Mouse (Mus musculus) midbrain, embryonic 14.5 days (tissue): ENCODE measurements around the gene Srsf2. TPM values are rescaled to one million over a fixed set of nuclear protein-coding genes. Genes with fewer than 3 reads are reported as not detected.

Source experiments
- ATAC-seq: fragments of 200-750 bp; cut with Nextera tagmentation; 2 replicates; pipeline ENCODE4 v1.8.0; 2017; ENCODE audit warnings: moderate number of reproducible peaks, moderate library complexity; ENCODE audit not compliant: low FRiP score, low TSS enrichment
- DNase-seq: peaks from one replicate; pipeline ENCODE4 v3.0.0-alpha.2; 2015
- H3K27ac ChIP-seq: fragments of 300-500 bp; sonication (generic); replicated peaks from 2 replicates; pipeline ENCODE4 v1.5.1; 2014; ENCODE audit warnings: mild to moderate bottlenecking, low read depth, low read length, moderate library complexity
- H3K27me3 ChIP-seq: fragments of 300-500 bp; sonication (generic); 2 replicates; pipeline ENCODE4 v1.6.1; 2014; ENCODE audit warnings: low read length, control low read depth, mixed read lengths; ENCODE audit not compliant: control insufficient read depth, insufficient read depth
- H3K36me3 ChIP-seq: fragments of 300-500 bp; sonication (generic); 2 replicates; pipeline ENCODE4 v1.6.1; 2014; ENCODE audit warnings: low read length, control low read depth; ENCODE audit not compliant: control insufficient read depth, insufficient read depth
- H3K4me1 ChIP-seq: fragments of 300-500 bp; sonication (generic); 2 replicates; pipeline ENCODE4 v1.6.1; 2014; ENCODE audit warnings: mild to moderate bottlenecking, antibody characterized with exemption, low read length, control low read depth; ENCODE audit not compliant: control insufficient read depth, insufficient read depth
- H3K4me2 ChIP-seq: fragments of 300-500 bp; sonication (generic); 2 replicates; pipeline ENCODE4 v1.6.1; 2014; ENCODE audit warnings: mild to moderate bottlenecking, low read length, moderate library complexity
- H3K4me3 ChIP-seq: fragments of 300-500 bp; sonication (generic); replicated peaks from 2 replicates; pipeline ENCODE4 v1.5.1; 2014; ENCODE audit warnings: low read depth, low read length
- H3K9ac ChIP-seq: fragments of 300-500 bp; sonication (generic); replicated peaks from 2 replicates; pipeline ENCODE4 v1.6.1; 2014; ENCODE audit warnings: mild to moderate bottlenecking, low read length, moderate library complexity
- H3K9me3 ChIP-seq: fragments of 300-500 bp; sonication (generic); 2 replicates; pipeline ENCODE4 v1.6.1; 2016; ENCODE audit warnings: low read length, control low read depth, mixed read lengths; ENCODE audit not compliant: control insufficient read depth
- WGBS: fragments of 180-500 bp; shearing (Covaris S2); extraction: QIAGEN DNeasy Blood & Tissue Kit; methylation state at CpG from one replicate; pipeline ENCODE4 v1.1.7; 2014; 5-methylcytosine and 5-hydroxymethylcytosine counted together
- polyA plus RNA-seq: library from polyadenylated mRNA; unstranded; fragments of >200 nt; fragmentation: Nextera tagmentation; extraction: Ambion mirVana; gene quantifications from 2 replicates; pipeline ENCODE4 v1.2.1, GENCODE M21; 2014

The Srsf2 gene
- polyA plus RNA-seq, 1 experiment from 2014 or later: 650 TPM

GRCm38 (mm10) chr11:116819932-116820593 lies 32.8 kb downstream of the Srsf2 start:
- WGBS: 87% methylated on average over 5 of the region's 5 CpGs
- Histone ChIP-seq H3K27ac (no peak overlapping the region), H3K36me3 (no peaks in the 10 kb centered on the region), H3K9me3 (no peaks in the 10 kb centered on the region), H3K9ac (no peak overlapping the region), H3K4me1 (peaks cover 15% of the 10 kb centered on the region), H3K4me2 (no peak overlapping the region), H3K4me3 (no peak overlapping the region), H3K27me3 (no peaks in the 10 kb centered on the region)
- ATAC-seq (no peak), DNase-seq (no peak)

GRCm38 (mm10) chr11:116818722-116819121 lies 34.2 kb downstream of the Srsf2 start:
- Histone ChIP-seq H3K4me1 (peaks cover 28% of the 10 kb centered on the region), H3K9me3 (no peaks in the 10 kb centered on the region), H3K9ac (no peak overlapping the region), H3K4me2 (no peak overlapping the region), H3K27ac (no peak overlapping the region), H3K4me3 (no peak overlapping the region), H3K27me3 (no peaks in the 10 kb centered on the region), H3K36me3 (no peaks in the 10 kb centered on the region)
- ATAC-seq (no peak), DNase-seq (no peak)
- 81% methylated on average over 8 of the region's 8 CpGs for WGBS

GRCm38 (mm10) chr11:116817567-116817966 lies 35.3 kb downstream of the Srsf2 start:
- ATAC-seq (no peak), DNase-seq (no peak)
- Histone ChIP-seq H3K4me3 (no peak overlapping the region), H3K9ac (no peak overlapping the region), H3K4me2 (no peak overlapping the region), H3K27me3 (no peaks in the 10 kb centered on the region), H3K4me1 (peaks cover 39% of the 10 kb centered on the region), H3K9me3 (no peaks in the 10 kb centered on the region), H3K27ac (no peak overlapping the region), H3K36me3 (no peaks in the 10 kb centered on the region)
- WGBS: 98% methylated on average over 5 of the region's 5 CpGs

- no peak overlapping the region for H3K4me2 ChIP-seq
- 92% methylated on average over 5 of the region's 5 CpGs for WGBS
- H3K27ac ChIP-seq: no peak overlapping the region
- no peak overlapping the region for H3K9ac ChIP-seq
- DNase-seq (no peak), ATAC-seq (no peak)
- H3K4me3 ChIP-seq: no peak overlapping the region
- no peaks in the 10 kb centered on the region for H3K36me3 ChIP-seq
- no peaks in the 10 kb centered on the region for H3K9me3 ChIP-seq
- H3K27me3 ChIP-seq: no peaks in the 10 kb centered on the region
- H3K4me1 ChIP-seq: peaks cover 40% of the 10 kb centered on the region
These were observed 36.1 kb downstream of the Srsf2 start for GRCm38 (mm10) chr11:116816769-116817168.

DNA sequence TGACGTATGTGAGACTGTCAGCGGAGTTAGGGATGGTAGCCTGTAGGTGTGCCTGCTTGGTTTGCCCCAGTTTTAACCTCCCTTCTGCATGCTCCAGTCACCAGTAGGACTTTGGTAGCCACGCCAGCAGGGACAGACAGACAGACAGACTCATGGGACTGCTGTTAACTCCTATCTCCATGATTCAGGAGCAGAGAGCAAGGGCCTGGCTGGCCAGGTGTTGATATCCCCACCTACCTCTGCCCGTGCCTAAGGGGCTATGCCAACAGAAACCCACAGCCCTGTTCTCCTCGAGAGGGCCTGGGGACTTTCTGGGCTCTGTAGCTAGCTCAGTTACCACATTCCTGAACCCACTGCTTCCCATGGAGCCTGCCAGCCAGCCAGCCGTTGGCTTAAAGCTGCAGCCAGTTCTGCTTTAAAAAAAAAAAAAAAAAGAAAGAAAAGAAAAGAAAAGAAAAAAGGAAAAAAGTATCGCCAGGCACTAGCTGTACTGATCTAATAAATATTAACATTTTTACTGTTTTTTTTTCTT lies 37.9 kb downstream of the Srsf2 start:
- ATAC-seq (no peak), DNase-seq (no peak)
- Histone ChIP-seq H3K4me3 (no peak overlapping the region), H3K4me2 (peak overlapping the region; percentile 33), H3K4me1 (peaks cover 55% of the 10 kb centered on the region), H3K9me3 (no peaks in the 10 kb centered on the region), H3K27me3 (no peaks in the 10 kb centered on the region), H3K36me3 (no peaks in the 10 kb centered on the region), H3K27ac (peak overlapping the region; percentile 99), H3K9ac (peak overlapping the region; percentile 32; the same call in 1 of the 2 replicates)
- WGBS: 14% methylated on average over 7 of the region's 7 CpGs

DNA sequence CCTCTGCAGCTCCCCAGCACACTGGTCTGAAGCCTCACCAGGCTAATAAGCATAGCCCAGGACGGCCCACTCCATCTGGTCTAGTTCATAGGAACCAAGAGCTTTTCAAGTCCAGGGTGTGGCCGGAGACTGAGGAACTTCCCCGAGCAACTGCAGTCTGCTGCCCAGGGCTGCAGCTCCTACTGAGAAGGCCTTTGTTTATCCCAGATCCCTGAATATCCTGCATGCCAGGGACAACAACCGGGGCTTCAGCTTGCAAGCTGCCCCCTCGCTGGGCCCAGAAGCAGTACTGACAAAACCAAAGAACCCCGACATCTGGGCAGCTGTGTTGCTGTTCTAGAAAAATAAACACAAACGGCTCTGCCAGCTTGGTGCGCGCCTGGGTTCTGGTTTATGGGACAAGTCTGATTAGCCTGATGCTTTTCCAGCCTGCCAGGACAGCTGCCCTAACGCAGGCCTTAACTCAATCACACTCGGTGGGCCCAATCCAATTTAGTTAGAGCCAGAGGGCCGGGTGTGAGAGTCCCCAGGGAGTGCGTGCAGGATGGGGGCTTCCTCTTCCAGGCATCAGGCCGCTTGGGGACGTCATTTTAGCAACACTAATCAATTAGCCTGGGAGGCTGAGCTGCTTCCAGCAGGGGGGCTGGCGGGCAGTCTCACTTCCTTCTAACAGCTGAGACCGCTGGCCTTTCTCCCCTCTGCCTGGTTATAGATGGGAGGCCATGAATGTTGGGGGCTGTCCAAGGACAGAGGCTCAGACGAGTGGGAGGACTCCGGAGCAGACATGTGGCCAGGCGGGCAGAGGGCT lies 38.6 kb downstream of the Srsf2 start:
- H3K4me1 ChIP-seq: peaks cover 57% of the 10 kb centered on the region
- peak overlapping the region; percentile 99 for H3K27ac ChIP-seq
- no peaks in the 10 kb centered on the region for H3K27me3 ChIP-seq
- ATAC-seq: no peak
- no peak overlapping the region for H3K4me3 ChIP-seq
- H3K9ac ChIP-seq: peak overlapping the region; percentile 32; the same call in 1 of the 2 replicates
- peak overlapping the region; percentile 33 for H3K4me2 ChIP-seq
- H3K9me3 ChIP-seq: no peaks in the 10 kb centered on the region
- DNase-seq: peak; percentile 80
- H3K36me3 ChIP-seq: no peaks in the 10 kb centered on the region
- WGBS: 1% methylated on average over 20 of the region's 20 CpGs

GRCm38 (mm10) chr11:116813610-116814009 lies 39.3 kb downstream of the Srsf2 start:
- H3K4me3 ChIP-seq: no peak overlapping the region
- 59% methylated on average over 13 of the region's 13 CpGs for WGBS
- H3K9ac ChIP-seq: peak overlapping the region; percentile 32; the same call in 1 of the 2 replicates
- DNase-seq (no peak), ATAC-seq (no peak)
- H3K9me3 ChIP-seq: no peaks in the 10 kb centered on the region
- H3K36me3 ChIP-seq: no peaks in the 10 kb centered on the region
- H3K4me2 ChIP-seq: peak overlapping the region; percentile 33
- peaks cover 57% of the 10 kb centered on the region for H3K4me1 ChIP-seq
- H3K27me3 ChIP-seq: no peaks in the 10 kb centered on the region
- H3K27ac ChIP-seq: peak overlapping the region; percentile 99

DNA sequence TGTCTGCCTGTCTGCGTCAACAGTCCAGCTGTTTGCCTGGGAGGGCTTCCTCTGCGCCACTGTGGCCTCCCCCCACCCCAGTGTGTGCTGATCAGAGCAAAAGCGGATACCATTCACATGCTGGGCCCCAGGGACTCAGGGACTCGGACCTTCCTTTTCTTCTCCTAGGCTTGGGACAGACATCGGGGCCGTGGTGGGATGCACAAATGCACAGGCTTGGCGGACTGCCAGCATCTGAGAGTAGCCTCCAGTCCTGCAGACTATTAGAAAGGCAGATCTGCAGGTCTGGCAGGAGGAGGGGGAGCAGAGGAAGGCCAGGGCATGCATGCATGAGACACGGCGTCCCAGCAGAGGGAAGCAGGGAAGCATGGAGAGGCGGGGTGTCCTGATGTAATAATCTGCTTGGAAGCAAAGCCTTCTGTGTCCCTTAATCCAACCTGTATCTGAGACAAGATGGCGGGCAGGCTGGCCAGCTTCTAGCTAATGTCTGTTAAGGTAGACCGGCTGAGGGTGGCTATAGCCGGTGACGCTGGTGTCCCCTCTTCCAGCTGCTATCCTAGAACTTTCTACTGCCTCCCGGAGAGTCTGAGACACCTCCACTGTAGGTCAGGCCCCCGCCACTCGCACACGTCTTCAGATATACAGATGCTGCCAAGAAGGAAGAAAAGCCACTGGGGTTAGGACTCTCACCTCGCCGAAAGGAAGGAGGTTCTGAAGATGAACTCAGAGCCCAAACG lies 39.9 kb downstream of the Srsf2 start:
- no peak overlapping the region for H3K4me3 ChIP-seq
- H3K27ac ChIP-seq: peak overlapping the region; percentile 99
- no peaks in the 10 kb centered on the region for H3K9me3 ChIP-seq
- DNase-seq (peak; percentile 92), ATAC-seq (peak; percentile 53)
- H3K4me2 ChIP-seq: peak overlapping the region; percentile 38
- H3K27me3 ChIP-seq: no peaks in the 10 kb centered on the region
- WGBS: 19% methylated on average over 21 of the region's 21 CpGs
- peak overlapping the region; percentile 36 for H3K9ac ChIP-seq
- no peaks in the 10 kb centered on the region for H3K36me3 ChIP-seq
- peaks cover 57% of the 10 kb centered on the region for H3K4me1 ChIP-seq
